Mouse (Mus musculus): ENCODE measurements around the gene Taf3. TPM values are rescaled to one million over a fixed set of nuclear protein-coding genes. Genes with fewer than 3 reads are reported as not detected.

Taf3 gene
- total and polyA plus RNA-seq, 3 experiments: 8.3 to 20.9 TPM; not detected in 1

DNA sequence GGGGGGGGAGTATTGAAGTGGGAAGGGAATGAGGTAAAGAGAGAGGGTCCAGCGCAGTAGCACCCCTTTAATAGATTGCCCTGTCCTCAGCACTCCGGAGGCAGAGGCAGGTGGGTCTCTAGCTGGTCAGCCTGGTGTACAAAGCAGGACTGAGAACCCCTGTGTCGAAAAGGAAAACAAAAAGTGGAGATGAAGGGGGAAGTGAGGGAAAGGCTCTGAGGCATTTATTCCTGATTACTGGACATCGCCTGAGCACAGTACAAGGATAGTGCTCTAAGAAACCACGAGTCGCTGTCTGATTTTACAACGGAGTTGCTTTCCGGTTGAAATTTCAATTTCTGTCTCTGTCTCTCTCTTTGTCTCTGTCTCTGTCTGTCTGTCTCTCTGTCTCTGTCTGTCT lies 158.1 kb downstream of the Taf3 start:
- Histone ChIP-seq H3K27me3 (ENCODE audit: control insufficient read depth in 1 of 2, insufficient read depth in 2 of 2, low read length in 2 of 2) (no peaks in the 10 kb centered on the region), H3K36me3 (ENCODE audit: control insufficient read depth in 1 of 2, insufficient read depth in 2 of 2, low read length in 2 of 2) (peaks cover 0 to 6% of the 10 kb centered on the region in 2 experiments; a peak in 2 of 4 replicates), H3K4me1 (ENCODE audit: control insufficient read depth in 1 of 2, insufficient read depth in 2 of 2, low read length in 2 of 2) (peaks cover 6 to 10% of the 10 kb centered on the region in 2 experiments), H3K79me2 (ENCODE audit: control insufficient read depth, insufficient read depth, low read length, poor library complexity) (no peaks in the 10 kb centered on the region), H3K9ac (ENCODE audit: control insufficient read depth, low read depth, low read length, poor library complexity, severe bottlenecking) (peak overlapping the region; percentile 76), H3K9me3 (replicated peaks; ENCODE audit: insufficient read depth, low read length) (no peaks in the 10 kb centered on the region), H3K4me3 (ENCODE audit: control insufficient read depth in 1 of 2, insufficient read depth in 1 of 2, low read depth in 2 of 2, low read length in 2 of 2) (peak overlapping the region; percentile 93 to 95), H3K27ac (ENCODE audit: control insufficient read depth, low read depth, low read length) (0 out of 2 replicates have a peak overlapping the region, but pooled peaks have one; percentile 22)
- DNase-seq (ENCODE audit: low read depth, low spot score): peak; percentile 36
- TF ChIP-seq MEF2A (IDR thresholded peaks at IDR 0.05; ENCODE audit: extremely low read depth, insufficient replicate concordance, low read depth, low read length, poor library complexity, severe bottlenecking) (no peak), E2F4 (IDR thresholded peaks at IDR 0.05; ENCODE audit: borderline replicate concordance, low read depth, low read length) (no peak), CTCF (IDR thresholded peaks at IDR 0.05 in 2 of 3, conservative IDR thresholded peaks at IDR 0.05 in 1 of 3; ENCODE audit: control insufficient read depth in 1 of 3, insufficient read depth in 1 of 3, low read depth in 2 of 3, low read length in 3 of 3, poor library complexity in 1 of 3, severe bottlenecking in 1 of 3) (no peak), GATA1 (IDR thresholded peaks at IDR 0.05; ENCODE audit: low read depth, low read length) (no peak), MYB (IDR thresholded peaks at IDR 0.05; ENCODE audit: low read depth, low read length) (no peak), MXI1 (IDR thresholded peaks at IDR 0.05; ENCODE audit: low read depth, low read length) (no peak), USF1 (IDR thresholded peaks at IDR 0.05; ENCODE audit: low read depth, low read length) (no peak), BHLHE40 (IDR thresholded peaks at IDR 0.05; ENCODE audit: borderline replicate concordance, low read depth, low read length) (no peak), POLR2AphosphoS5 (IDR thresholded peaks at IDR 0.05; ENCODE audit: borderline replicate concordance, low read depth, low read length) (no peak), GABPA (IDR thresholded peaks at IDR 0.05; ENCODE audit: low read depth, low read length) (no peak), RCOR1 (IDR thresholded peaks at IDR 0.05; ENCODE audit: low read depth, low read length) (no peak), KAT2A (conservative IDR thresholded peaks at IDR 0.05; ENCODE audit: low read depth, low read length) (no peak), SIN3A (IDR thresholded peaks at IDR 0.05; ENCODE audit: low read length) (no peak), JUND (IDR thresholded peaks at IDR 0.05; ENCODE audit: low read depth, low read length) (no peak), MYC (IDR thresholded peaks at IDR 0.05; ENCODE audit: low read depth, low read length) (no peak), MAFK (IDR thresholded peaks at IDR 0.05; ENCODE audit: borderline replicate concordance, low read depth, low read length) (no peak), ETS1 (IDR thresholded peaks at IDR 0.05; ENCODE audit: low read depth, low read length) (no peak), ZMIZ1 (IDR thresholded peaks at IDR 0.05; ENCODE audit: low read depth, low read length) (no peak)

DNA sequence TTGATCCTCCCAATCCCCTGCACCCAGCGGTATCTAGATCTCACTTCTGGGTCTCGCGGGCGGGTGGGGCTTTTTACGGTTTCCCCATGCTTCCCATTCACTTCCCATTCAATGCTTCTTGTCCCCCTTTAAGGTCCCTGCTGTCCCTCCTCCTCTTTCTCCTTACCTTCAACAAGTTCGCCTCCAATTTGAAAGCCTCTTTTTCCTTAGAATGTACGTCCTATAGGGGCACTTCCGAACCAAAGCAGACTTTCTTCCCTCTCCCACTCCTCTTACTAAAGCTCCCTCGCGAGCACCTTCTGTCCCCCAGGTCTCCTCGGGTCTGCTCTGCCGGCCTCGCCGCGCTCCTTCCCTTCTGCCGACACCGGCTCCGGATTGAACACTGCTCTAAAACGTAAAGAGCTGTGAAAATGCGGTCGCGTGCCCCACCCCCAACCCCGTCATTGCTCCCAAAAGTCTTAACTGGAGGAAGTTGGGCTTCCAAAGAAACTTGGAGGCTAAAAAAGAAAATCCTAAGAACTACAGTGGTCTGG lies 158.7 kb downstream of the Taf3 start, which contains the start of gene Gata3:
Gene Gata3 (minus strand): TSS at position 384 of the 533 bp plus-strand sequence.
- H3K36me3 ChIP-seq (ENCODE audit: control insufficient read depth in 1 of 2, insufficient read depth in 2 of 2, low read length in 2 of 2): peaks cover 0 to 4% of the 10 kb centered on the region in 2 experiments; a peak in 2 of 4 replicates
- peak within 1 kb of the TSS; percentile 93 to 95 for H3K4me3 ChIP-seq (ENCODE audit: control insufficient read depth in 1 of 2, insufficient read depth in 1 of 2, low read depth in 2 of 2, low read length in 2 of 2)
- peaks cover 2 to 5% of the 10 kb centered on the region in 2 experiments for H3K4me1 ChIP-seq (ENCODE audit: control insufficient read depth in 1 of 2, insufficient read depth in 2 of 2, low read length in 2 of 2)
- no peaks in the 10 kb centered on the region for H3K27me3 ChIP-seq (ENCODE audit: control insufficient read depth in 1 of 2, insufficient read depth in 2 of 2, low read length in 2 of 2)
- peak within 1 kb of the TSS; percentile 76 for H3K9ac ChIP-seq (ENCODE audit: control insufficient read depth, low read depth, low read length, poor library complexity, severe bottlenecking)
- no peaks in the 10 kb centered on the region for H3K79me2 ChIP-seq (ENCODE audit: control insufficient read depth, insufficient read depth, low read length, poor library complexity)
- no peaks in the 10 kb centered on the region for H3K9me3 ChIP-seq (replicated peaks; ENCODE audit: insufficient read depth, low read length)
- DNase-seq (ENCODE audit: low read depth, low spot score): peak; percentile 67
- H3K27ac ChIP-seq (ENCODE audit: control insufficient read depth, low read depth, low read length): peak within 1 kb of the TSS; percentile 65
- TF ChIP-seq TCF12 (IDR thresholded peaks at IDR 0.05; ENCODE audit: low read depth, low read length): no peak
- TF ChIP-seq HCFC1 (IDR thresholded peaks at IDR 0.05; ENCODE audit: low read depth, low read length): no peak
- peak; percentile 78; the same call in 1 of the 2 replicates for TF ChIP-seq TBP (IDR thresholded peaks at IDR 0.05; ENCODE audit: low read depth, low read length)
- TF ChIP-seq NRF1 (IDR thresholded peaks at IDR 0.05; ENCODE audit: insufficient read depth, low read depth, low read length, poor library complexity, severe bottlenecking): no peak
- TF ChIP-seq ZMIZ1 (IDR thresholded peaks at IDR 0.05; ENCODE audit: low read depth, low read length): no peak
- TF ChIP-seq MYC (IDR thresholded peaks at IDR 0.05; ENCODE audit: low read depth, low read length): peak; percentile 49; the same call in 1 of the 2 replicates
- TF ChIP-seq KAT2A (conservative IDR thresholded peaks at IDR 0.05; ENCODE audit: low read depth, low read length): no peak
- peak; percentile 0 to 33; a peak in 2 of 4 replicates for TF ChIP-seq POLR2A (IDR thresholded peaks at IDR 0.05; ENCODE audit: control insufficient read depth in 1 of 2, insufficient read depth in 1 of 2, low read depth in 1 of 2, low read length in 2 of 2, poor library complexity in 1 of 2)
- TF ChIP-seq CHD1 (IDR thresholded peaks at IDR 0.05; ENCODE audit: low read depth, low read length): peak; percentile 63; the same call in 1 of the 2 replicates
- TF ChIP-seq SIN3A (IDR thresholded peaks at IDR 0.05; ENCODE audit: low read length): no peak; the same call in 1 of the 2 replicates
- TF ChIP-seq MYB (IDR thresholded peaks at IDR 0.05; ENCODE audit: low read depth, low read length): no peak
- TF ChIP-seq EP300 (IDR thresholded peaks at IDR 0.05; ENCODE audit: low read depth in 1 of 2, low read length in 2 of 2): 0 out of 4 replicates have a peak, but pooled peaks of 1 of the 2 experiments have one; percentile 13
- no peak for TF ChIP-seq TAL1 (IDR thresholded peaks at IDR 0.05; ENCODE audit: low read length)
- TF ChIP-seq ZKSCAN1 (IDR thresholded peaks at IDR 0.05; ENCODE audit: low read depth, low read length): no peak
- no peak for TF ChIP-seq ZNF384 (IDR thresholded peaks at IDR 0.05; ENCODE audit: low read depth, low read length)
- 0 out of 2 replicates have a peak, but pooled peaks have one; percentile 7 for TF ChIP-seq RCOR1 (IDR thresholded peaks at IDR 0.05; ENCODE audit: low read depth, low read length)
- TF ChIP-seq E2F4 (IDR thresholded peaks at IDR 0.05; ENCODE audit: borderline replicate concordance, low read depth, low read length): no peak
- TF ChIP-seq MEF2A (IDR thresholded peaks at IDR 0.05; ENCODE audit: extremely low read depth, insufficient replicate concordance, low read depth, low read length, poor library complexity, severe bottlenecking): no peak
- no peak for TF ChIP-seq RAD21 (IDR thresholded peaks at IDR 0.05; ENCODE audit: low read depth, low read length)

All from MEL (cell line).